Mouse (Mus musculus) retina, adult 2 months (tissue): ENCODE measurements around the gene Gadd45b.

Experiments used
- DNase-seq: peaks from one replicate; pipeline ENCODE4 v3.0.0-alpha.2; 2012; ENCODE audit warnings: low read depth, low spot score

Gene Gadd45b

GRCm38 (mm10) chr10:80935241-80935640 lies 5.4 kb downstream of the Gadd45b start:
- DNase-seq = no peak

- no peak for DNase-seq
These were observed 5.8 kb downstream of the Gadd45b start for GRCm38 (mm10) chr10:80935698-80936097.

GRCm38 (mm10) chr10:80936135-80936809 lies 6.4 kb downstream of the Gadd45b start:
- DNase-seq = no peak

GRCm38 (mm10) chr10:80936810-80937164 lies 6.9 kb downstream of the Gadd45b start:
- no peak for DNase-seq

DNA sequence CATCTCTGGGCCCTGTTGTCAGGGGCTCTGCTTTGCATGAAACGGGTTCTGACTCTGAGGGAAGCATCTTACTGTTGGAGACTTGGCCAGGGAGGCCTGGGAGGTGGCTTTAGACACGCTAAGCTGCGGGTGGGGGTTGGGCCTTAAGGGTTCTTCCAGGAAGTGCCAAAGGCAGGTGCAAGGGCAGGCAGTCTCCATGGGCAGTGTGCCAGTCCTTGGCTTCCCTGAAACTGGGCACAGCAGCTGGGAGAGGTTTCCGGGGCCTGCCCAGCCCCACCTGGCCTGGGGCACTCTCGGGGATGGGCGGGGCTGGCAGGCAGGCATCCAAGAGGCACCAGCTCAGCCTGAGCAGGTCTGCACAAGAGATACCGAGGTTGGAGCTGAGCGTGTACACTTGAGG lies 7.8 kb downstream of the Gadd45b start:
- DNase-seq = no peak

- DNase-seq = no peak
These were observed 9.1 kb downstream of the Gadd45b start for GRCm38 (mm10) chr10:80938831-80939550.

DNA sequence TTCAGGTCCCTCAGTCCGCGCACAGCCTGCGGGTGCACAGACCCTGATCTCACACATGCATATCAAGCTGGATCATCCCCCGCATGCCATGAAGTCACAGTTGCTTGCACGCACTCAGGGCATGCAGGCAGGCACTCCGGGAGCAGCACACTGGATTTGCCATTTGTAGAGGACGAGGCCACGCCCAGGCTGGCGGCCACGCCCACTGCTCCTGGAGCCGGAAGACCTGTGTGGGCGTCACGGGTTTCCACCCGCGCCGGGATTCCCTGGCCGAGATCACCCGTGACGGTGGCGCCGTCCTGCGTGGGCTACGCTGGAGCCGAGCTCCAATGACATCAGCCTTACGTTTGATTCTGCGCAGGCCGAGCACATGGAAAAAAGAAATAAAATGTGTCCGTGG lies 9.8 kb downstream of the Gadd45b start:
- DNase-seq = peak; percentile 67

- no peak for DNase-seq
These were observed 10.6 kb downstream of the Gadd45b start for GRCm38 (mm10) chr10:80940320-80940987.

DNA sequence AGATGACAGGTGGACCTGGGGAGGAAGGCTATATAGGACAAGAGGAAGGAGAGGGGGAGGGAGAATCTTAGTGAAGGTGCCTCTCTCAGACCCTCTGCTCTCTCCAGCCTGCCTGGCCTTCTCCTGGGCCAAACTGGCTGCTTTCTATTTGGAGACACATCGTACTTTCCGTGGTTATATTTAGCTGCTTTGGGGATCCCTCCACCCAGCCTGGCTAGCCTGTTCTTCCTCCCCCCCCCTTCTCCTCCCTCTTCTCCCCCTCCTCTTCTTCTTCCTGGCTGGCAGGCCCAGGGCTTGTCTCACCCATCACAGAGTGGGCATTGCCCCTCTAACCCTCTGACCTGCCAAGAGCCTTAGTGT lies 11.1 kb downstream of the Gadd45b start:
- no peak for DNase-seq

- no peak for DNase-seq
These were observed 13.0 kb downstream of the Gadd45b start for GRCm38 (mm10) chr10:80942919-80943318.

DNA sequence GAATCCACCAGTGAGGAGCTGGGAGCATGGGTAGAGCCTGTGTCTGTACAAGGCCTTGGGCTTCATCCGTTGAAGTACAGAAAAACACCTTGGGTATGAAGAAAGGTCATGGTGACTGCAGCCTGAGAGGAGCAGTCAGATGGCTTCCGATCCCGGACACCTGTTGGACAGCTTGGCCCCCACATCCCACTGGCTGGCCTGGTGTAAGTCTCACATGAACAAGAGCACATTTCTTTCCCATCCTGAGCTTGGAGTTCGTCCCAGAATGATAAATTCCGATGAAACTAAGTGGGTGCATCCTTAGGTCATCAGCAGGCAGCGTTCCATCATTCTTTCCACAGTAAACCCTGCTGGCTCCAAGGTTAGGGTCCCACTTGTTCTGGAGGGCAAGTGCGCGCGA lies 13.8 kb downstream of the Gadd45b start:
- no peak for DNase-seq

DNA sequence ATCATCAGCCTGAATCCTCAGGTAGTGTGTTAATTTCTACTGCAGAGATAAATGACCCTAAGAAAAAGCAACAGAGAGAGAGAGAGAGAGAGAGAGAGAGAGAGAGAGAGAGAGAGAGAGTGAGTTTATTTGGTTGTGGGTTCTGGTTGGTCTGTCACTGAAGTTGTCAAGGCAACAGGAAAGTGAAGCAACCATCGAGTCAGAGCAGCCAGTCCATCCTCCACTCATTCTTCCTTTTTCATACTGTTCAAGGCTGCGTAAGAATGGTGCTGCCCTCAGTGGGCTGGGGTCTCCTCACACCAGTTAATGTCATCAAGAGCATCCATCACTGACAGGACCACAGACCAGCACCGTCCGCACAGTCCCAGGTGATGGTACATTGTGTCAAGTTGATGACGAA lies 14.4 kb downstream of the Gadd45b start:
- DNase-seq = no peak

- DNase-seq = no peak
These were observed 17.0 kb downstream of the Gadd45b start for GRCm38 (mm10) chr10:80946684-80947437.

DNA sequence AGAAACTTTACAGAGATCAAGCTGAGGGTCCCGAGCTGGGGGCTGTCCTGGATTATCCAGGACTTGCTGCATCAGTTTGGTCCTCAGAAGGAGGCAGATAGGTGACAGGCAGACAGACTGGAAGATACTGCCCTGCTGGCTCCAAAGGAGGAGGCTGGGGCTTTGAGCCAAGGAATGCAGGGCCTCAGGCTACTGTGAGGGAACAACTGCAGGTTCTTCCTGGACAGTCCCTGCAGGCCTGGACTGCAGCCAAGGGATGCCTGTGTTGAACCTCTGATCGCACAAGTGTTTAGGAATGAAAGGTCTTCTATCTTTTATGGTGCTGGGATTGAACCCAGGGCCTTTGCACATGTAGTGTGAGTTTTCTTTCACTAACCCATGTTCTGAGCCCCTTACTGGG lies 17.9 kb downstream of the Gadd45b start:
- DNase-seq = no peak

- DNase-seq = no peak
These were observed 18.7 kb downstream of the Gadd45b start for GRCm38 (mm10) chr10:80948570-80948969.

GRCm38 (mm10) chr10:80949081-80949480 lies 19.2 kb downstream of the Gadd45b start:
- no peak for DNase-seq

DNA sequence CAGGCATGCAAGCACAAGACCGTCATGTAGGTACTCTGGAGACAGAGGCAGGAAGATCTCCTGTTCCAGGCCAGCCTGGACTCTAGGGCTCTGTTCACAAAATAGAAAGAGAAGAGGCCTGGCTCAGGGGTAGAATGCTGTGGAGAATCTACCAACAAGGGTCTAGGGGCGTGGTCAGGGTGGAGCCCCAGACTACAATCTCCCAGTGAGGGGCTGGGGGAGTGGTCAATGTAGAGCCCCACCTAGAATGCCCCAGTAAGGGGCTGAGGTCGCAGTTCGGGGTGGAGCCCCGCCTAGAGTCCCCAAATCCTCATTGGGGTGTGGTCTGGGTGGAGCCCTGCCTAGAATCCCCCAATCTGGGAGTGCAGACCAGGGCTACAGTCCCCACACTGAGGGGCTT lies 20.4 kb downstream of the Gadd45b start:
- no peak for DNase-seq

DNA sequence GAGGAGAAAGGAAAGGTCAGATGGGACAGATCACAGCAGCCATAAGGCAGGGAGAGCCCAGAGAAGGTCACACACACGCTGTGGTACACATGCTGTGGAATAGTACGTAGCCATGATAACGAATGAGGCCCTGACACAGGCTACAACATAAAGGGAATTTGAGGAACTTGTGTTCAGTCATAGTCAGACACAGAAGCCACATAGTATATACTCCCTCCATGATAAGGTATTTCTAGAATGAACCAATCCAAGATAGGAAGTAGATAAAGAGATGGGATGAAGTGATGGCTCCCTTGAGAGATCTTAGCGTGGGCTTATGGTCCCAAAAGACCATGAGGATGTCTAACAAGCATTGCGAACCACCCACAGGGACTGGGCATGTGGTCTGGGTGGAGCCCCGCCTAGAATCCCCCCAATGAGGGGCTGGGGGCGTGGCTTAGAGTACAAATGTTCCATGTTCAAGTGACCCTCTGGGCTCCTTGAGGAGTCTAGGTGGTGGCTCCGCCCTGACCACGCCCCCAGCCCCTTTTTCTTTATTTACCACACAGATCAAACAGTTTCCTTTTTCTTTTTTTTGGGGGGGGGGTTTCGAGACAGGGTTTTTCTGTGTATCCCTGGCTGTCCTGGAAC lies 22.0 kb downstream of the Gadd45b start:
- no peak for DNase-seq

- DNase-seq = no peak
These were observed 22.6 kb downstream of the Gadd45b start for GRCm38 (mm10) chr10:80952449-80952848.

- no peak for DNase-seq
These were observed 24.5 kb downstream of the Gadd45b start for GRCm38 (mm10) chr10:80954415-80954814.

DNA sequence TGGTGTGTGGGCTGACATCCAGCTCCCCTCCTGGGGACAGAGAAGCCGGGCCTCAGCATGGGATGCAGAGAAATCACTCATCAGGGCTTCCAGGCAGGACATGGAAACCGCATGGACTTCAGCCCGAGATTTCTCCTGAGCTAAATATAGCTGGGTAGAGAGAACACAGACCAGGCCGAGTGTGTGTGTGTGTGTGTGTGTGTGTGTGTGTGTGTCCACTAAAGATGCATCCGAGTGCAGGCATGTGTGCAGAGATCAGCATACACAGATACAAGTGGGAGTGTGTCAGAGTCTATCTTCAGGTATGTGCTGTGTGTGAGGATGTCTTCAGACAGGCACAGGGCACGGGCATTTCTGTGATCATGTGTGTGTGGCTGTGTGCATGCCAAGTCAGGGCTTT lies 25.0 kb downstream of the Gadd45b start:
- DNase-seq = no peak

GRCm38 (mm10) chr10:80955536-80955935 lies 25.7 kb downstream of the Gadd45b start:
- DNase-seq = peak; percentile 52
